Mouse (Mus musculus) c-Kit-positive CD71-positive TER-119-negative erythroid progenitor cells, embryonic 14.5 days (primary cell): ENCODE results near the gene Gar1.

Source experiments
- DNase-seq: peaks from one replicate; pipeline ENCODE4 v3.0.0-alpha.2; 2013; ENCODE audit warnings: low read depth

Gene Gar1

GRCm38 (mm10) chr3:129799011-129799410 lies 32.2 kb downstream of the Gar1 start:
- DNase-seq: no peak

GRCm38 (mm10) chr3:129798551-129798950 lies 32.6 kb downstream of the Gar1 start:
- no peak for DNase-seq

- no peak for DNase-seq
These were observed 33.9 kb downstream of the Gar1 start for GRCm38 (mm10) chr3:129797341-129797740.

- no peak for DNase-seq
These were observed 37.4 kb downstream of the Gar1 start for GRCm38 (mm10) chr3:129793801-129794200.

GRCm38 (mm10) chr3:129782746-129783145 lies 48.5 kb downstream of the Gar1 start:
- DNase-seq: no peak

GRCm38 (mm10) chr3:129781435-129781834 lies 49.8 kb downstream of the Gar1 start:
- DNase-seq: no peak
